Comparison of ENCODE assay signal across 14 mouse cellular contexts in genomic region chr14:23874545-23874944, GRCm38 (mm10).
"Had no signal": no experiment of that assay in that cellular context is flagged by ENCODE, and none has a peak within 500 bp of the region (broad histone marks: within the 10 kb centered on the region; RNA-seq: fewer than 3 reads in every experiment).

No protein-coding gene starts in this region.

- H3K4me1 ChIP-seq: limb, embryonic 15.5 days; liver, embryonic 15.5 days; lung, embryonic 15.5 days; midbrain, embryonic 13.5 days had no signal

- H3K27ac ChIP-seq: limb, embryonic 15.5 days; liver, embryonic 15.5 days; lung, embryonic 15.5 days; midbrain, embryonic 13.5 days; neural tube, embryonic 15.5 days had no signal

- ATAC-seq: midbrain, embryonic 13.5 days had no signal

- H3K36me3 ChIP-seq: limb, embryonic 15.5 days; liver, embryonic 15.5 days; lung, embryonic 15.5 days; midbrain, embryonic 13.5 days; neural tube, embryonic 15.5 days had no signal

- DNase-seq: kidney, adult 11 months; kidney, postnatal 14 days; layer of hippocampus, adult 9-11 months; layer of hippocampus, postnatal 36 days; lung, postnatal 36 days; right cerebral cortex, adult 18-20 months; right cerebral cortex, postnatal 25 days; thymus, postnatal 36 days had no signal

- H3K9ac ChIP-seq: limb, embryonic 15.5 days; liver, embryonic 15.5 days; lung, embryonic 15.5 days; midbrain, embryonic 13.5 days; neural tube, embryonic 15.5 days had no signal

- H3K9me3 ChIP-seq: limb, embryonic 15.5 days; liver, embryonic 15.5 days; lung, embryonic 15.5 days; midbrain, embryonic 13.5 days; neural tube, embryonic 15.5 days had no signal

- H3K4me3 ChIP-seq: limb, embryonic 15.5 days; liver, embryonic 15.5 days; lung, embryonic 15.5 days; midbrain, embryonic 13.5 days; myocyte; neural tube, embryonic 15.5 days had no signal

- H3K27me3 ChIP-seq: limb, embryonic 15.5 days; liver, embryonic 15.5 days; lung, embryonic 15.5 days; midbrain, embryonic 13.5 days; neural tube, embryonic 15.5 days had no signal

- H3K4me2 ChIP-seq: limb, embryonic 15.5 days; liver, embryonic 15.5 days; lung, embryonic 15.5 days; midbrain, embryonic 13.5 days; neural tube, embryonic 15.5 days had no signal
